Mouse (Mus musculus) activated CD4-positive, CD25-positive, alpha-beta regulatory T cell, adult 4 months (primary cell): ENCODE results near the gene Gpc4. TPM values are rescaled to one million over a fixed set of nuclear protein-coding genes. Genes with fewer than 3 reads are reported as not detected.

Experiments used
- polyA plus RNA-seq, 2 experiments: library from polyadenylated mRNA; unstranded; fragments of 100-300 nt; shearing (Covaris generic); gene quantifications; one replicate each; pipeline ENCODE4 v1.2.1; 2017

Gene Gpc4
- polyA plus RNA-seq, 2 experiments from 2014 or later, result 0.18 TPM; not detected in 1

Other genes starting within 250 kb of the Gpc4 start
- not detected for gene 1700080O16Rik, start 192.5 kb downstream of the Gpc4 start, polyA plus RNA-seq